Mouse (Mus musculus): Measurements from ENCODE around the gene Ubr4.

GRCm38 (mm10) chr4:139389557-139389956, 37.1 kb downstream of the Ubr4 start:
- TF ChIP-seq HCFC1 (IDR thresholded peaks at IDR 0.05; ENCODE audit: borderline replicate concordance, insufficient read depth, low read length), result no peak
- no peak for TF ChIP-seq MAFK (IDR thresholded peaks at IDR 0.05; ENCODE audit: insufficient read depth, low read depth, low read length)
- TF ChIP-seq CHD2 (IDR thresholded peaks at IDR 0.05; ENCODE audit: low read depth, low read length), result no peak
- no peak for TF ChIP-seq ZNF384 (IDR thresholded peaks at IDR 0.05; ENCODE audit: low read depth, low read length)

All from ES-E14 (cell line).